Mouse (Mus musculus): ENCODE measurements at regions not wholly inside any gene's neighbourhood (a gene's known extent, or its start where the extent isn't known, plus 50 kb on each side); places are given as distances from the start of the nearest gene placed in this dataset. TPM values are rescaled to one million over a fixed set of nuclear protein-coding genes. Genes with fewer than 3 reads are reported as not detected.

DNA sequence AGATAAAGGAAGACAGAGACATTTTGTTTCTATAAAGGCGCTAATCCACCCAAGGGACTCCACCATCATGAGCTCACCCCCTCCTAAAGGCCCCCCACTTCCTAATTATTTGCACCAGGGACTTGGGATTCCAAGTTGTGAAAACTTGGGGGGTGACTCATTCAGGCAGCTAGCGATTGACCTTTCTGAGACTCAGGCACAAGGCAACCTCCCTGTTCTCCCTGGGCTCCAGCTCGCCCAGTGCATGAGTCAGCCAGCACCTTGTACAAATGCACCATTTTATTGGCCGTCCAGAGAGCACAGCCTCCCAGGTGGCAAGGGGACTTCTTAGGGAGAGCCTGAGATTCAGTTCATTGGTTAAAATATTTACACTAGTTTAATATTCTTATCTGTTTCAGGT, 78.0 kb upstream of the Dio3 start:
- intact Hi-C loops (cut with DNase I) = no loop called here
- DNase-seq (ENCODE audit: low spot score) = no peak

DNA sequence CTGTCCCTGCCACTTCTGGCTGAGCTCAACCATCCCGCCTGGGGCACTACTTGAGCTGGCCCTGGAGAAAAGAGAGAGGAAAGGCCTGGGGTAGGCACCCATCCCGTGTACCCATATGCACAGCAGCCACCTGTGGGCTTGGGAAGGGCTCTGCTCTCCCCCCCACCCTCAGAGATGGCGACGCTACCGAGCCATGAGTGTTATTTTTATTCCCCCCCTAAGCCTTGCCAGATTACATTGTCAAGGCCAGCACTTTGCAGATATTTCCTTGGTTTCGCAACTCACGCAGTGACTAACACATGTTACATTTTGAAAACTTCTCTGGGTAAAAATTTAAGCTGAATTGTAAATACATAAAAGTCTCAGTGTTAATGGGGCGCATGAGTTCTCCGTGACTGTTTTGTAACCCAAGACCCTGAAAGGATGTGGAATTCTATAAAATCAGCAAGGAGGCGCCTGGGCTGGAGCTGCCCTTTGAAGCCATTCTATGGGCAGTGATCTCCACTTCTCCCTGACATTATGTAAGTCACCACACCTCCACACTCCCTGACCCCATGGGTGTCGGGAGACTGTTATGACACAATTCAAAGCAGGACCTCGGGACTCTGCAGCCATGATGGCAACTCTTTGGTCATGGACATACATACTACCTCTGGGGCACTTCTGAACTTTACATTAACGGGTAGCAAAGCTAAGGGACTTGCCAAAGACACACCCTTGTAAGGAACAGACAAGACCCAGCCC, 75.4 kb upstream of the Dio3 start:
- intact Hi-C loops (cut with DNase I) = no loop called here
- DNase-seq (ENCODE audit: low spot score) = no peak

DNA sequence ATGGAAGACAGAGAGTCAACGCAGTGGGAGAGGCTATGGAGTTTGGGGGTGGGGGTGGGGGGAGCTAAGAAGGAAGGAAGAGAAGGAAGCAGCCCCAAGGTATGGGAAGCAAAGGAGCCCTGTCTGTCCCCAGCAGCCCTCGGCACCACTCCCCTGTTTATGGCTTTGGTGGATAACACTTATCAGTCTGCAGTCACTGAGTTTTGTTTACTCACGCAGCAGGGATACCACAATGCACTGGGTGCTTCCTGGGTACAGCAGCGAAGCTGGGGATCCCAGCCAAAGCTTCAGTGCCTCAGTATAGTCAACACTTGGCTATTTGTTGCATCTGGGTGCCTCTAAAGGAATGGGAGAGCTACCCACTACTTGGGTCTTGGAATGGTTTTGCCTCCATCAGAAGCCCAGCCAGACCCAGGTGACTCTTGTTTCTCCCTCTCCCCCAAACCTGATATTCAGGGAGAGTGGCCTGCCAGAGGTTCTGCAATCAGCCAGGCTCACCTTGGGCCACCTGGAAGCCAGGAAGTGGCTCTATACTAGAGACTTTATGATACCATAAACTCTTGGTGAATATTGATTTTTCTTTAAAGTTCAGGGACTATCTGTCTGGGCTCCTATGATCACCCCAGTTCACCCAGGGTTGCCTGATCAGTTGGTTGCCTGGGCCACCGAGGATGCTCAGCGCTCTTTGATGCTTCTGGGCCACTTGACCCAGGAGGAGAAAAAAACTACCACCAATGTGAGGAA, 74.5 kb upstream of the Dio3 start:
- intact Hi-C loops (cut with DNase I) = no loop called here
- DNase-seq (ENCODE audit: low spot score) = no peak

DNA sequence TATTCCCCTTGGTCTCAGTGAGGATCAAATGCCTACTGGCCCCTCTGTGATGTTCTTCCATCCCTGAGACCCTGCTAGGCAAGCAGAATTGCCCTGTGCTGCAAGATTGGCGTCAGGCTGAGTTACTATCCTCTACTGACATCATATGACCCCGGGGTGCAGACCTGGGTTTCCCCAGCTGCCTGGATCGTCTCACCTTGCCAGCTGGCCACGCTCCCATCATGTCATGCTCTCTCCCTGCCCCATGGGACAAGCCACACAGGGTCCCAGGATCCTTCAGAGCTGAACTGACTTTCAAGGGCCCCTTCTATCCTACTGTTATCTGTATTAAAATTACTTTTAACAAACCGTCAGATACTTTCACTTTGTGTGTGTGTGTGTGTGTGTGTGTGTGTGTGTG, 72.6 kb upstream of the Dio3 start:
- intact Hi-C loops (cut with DNase I) = no loop called here
- DNase-seq (ENCODE audit: low spot score) = no peak

DNA sequence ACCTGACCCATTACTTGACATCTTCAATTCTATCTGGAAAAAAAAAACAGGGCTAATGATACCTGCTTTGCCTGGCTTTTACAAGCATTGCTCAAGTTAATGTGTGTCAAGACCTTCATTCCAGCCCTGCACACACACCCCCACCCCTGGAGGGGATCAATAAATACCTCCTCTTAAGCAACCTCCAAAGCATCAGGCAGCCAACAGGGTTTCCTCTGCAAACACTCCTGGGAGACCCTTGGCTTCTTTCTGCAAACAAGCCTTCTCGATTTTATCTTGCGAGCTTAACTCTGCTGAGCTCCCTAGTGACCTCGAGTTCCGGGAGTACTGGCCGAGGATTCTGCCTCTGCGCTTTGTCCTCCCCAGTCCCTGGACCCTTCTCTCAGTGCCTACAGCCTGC, 72.1 kb upstream of the Dio3 start:
- intact Hi-C loops (cut with DNase I) = no loop called here
- DNase-seq (ENCODE audit: low spot score) = no peak

DNA sequence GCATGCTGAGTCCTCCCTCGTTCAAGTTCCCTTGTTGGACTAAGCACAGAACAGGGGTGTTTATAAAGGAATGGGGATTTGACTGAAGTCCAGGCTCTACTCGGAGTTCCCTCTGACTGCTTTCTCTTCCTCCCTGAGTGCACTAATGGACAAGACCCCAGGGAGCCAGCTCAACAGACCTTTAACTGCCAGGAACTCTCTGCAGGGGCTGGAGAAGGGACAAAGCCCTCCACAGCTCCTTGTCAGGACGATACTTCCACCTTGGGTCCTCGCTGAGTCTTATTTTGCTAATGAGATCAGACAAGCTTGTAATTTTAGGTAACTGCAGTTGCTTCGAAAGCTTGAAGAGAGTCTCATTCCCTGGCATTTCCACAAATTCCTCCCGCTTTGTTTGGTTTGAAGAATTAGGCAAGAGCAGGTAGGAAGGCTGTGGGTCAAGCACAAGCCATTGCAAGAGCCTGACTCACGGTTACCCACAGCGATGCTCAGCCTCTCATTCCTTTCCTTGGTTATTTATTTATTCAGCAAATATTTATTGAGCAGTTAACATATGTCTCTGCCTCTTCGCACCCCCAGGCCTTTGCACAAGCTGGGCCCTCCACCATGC, 71.5 kb upstream of the Dio3 start:
- no peak for DNase-seq (ENCODE audit: low spot score)
- intact Hi-C loops (cut with DNase I) = no loop called here

DNA sequence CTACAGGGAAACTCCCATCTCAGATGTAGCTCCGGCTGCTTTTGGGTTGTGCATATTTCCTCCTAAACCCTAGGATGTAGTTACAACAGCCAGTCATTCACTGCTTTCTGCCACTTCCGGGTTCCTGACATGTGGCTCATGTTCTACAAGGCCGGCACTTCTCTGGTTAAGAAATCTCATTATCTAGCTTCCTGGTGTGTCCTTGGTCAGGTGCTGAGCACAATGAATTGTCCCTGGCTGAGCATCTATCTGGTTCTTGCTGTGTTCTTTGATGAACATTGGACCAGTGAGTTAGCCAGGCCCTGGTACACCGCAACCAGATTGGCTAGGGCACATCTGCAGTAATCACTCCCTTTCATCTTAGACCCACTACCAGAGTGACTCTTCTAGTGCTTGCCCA, 66.2 kb upstream of the Dio3 start:
- intact Hi-C loops (cut with DNase I) = no loop called here
- DNase-seq (ENCODE audit: low spot score) = no peak

DNA sequence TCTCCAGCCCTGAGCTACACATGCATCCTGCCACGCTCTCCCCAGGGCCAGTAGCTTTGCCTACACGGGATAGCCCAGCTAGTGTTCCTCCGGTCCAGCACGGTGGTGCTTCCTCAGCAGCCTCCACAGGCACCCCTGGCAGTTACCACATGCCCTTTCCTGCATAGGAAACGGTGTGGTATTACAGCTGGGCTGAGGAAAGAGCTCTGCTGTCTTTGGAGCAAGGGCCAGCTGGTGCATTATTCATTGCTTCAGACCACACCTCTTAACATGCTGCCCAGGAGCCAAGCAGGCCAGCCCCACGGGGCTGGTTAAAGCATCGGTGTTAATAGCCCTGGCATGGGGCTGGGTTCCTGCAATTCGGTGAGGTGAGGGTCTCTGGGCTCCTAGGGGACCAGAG, 64.0 kb upstream of the Dio3 start:
- intact Hi-C loops (cut with DNase I) = no loop called here
- no peak for DNase-seq (ENCODE audit: low spot score)

DNA sequence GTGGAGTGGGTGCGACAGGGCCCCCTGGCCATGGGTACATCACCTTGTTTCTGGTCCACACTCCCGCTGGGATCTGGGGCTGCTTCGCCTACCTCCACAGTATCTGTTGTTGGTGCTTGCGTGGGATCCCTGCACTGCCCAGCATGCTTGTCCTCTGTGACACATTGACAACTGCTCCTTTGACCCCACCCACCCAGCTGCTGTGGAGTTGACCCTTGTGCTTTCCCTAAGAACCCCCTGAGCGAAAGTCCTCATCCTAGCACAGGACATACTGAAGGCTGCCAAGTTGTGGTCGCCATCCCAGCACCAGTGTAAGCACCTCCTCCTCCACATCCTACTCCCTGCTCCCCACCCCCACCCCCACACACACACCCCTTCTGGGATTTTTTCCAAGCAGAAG, 63.6 kb upstream of the Dio3 start:
- intact Hi-C loops (cut with DNase I) = no loop called here
- DNase-seq (ENCODE audit: low spot score) = no peak

DNA sequence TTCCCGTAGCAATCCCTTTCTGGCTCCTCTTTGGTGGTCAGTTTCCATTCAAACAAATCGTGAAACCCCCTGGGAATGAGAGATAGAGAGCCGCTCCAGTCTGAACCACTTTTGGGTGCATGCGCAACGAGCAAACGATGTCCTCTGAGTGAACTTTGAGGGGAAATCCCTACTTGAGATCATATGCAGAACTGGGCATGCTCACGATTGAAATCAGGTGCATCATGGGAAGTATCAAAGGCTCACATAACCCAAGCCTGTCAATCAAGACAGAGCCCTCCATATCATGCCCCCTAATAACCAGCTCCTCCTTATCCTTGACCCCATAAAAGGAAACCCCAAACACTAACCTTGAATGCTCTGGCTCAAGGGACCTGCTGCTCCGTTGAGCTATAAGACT, 59.1 kb upstream of the Dio3 start:
- intact Hi-C loops (cut with DNase I) = no loop called here
- no peak for DNase-seq (ENCODE audit: low spot score)

DNA sequence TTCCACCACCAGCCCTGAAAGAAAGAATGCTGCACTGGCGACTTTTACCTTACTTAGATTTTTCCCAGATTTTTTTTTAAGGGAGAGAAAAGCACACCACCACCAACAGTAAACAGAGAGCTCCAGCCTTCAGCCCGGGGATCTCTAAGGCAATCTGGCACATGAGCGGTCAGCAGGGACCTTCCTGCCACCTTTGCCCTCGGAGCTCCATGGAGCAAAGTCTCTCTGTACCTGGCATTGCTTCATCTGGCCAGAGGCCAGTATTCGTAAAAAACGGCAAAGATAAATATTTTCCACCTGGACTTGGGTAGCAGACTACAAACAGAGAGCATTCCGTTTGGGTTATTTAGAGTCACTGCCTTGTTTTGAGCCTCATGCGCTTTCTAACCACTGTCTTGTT, 58.4 kb upstream of the Dio3 start:
- intact Hi-C loops (cut with DNase I) = no loop called here
- no peak for DNase-seq (ENCODE audit: low spot score)

DNA sequence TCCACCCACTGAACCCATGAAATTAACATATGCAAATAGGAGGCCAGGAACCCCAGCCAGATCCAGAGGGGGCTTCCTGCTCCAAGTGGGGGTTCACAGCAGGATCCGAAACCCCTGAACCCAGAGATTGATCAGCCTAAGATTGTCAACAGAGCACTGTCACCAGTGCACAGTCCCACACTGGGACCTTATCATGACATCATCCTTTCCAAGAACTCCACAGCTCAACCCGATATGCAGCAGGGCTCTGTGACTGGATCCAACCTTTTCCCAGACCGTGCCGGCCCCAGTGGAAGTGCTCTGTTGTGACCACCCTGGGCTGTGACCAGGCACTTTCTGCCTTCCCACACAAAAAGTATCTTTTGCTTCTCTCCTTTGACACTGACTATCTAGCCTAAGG, 57.7 kb upstream of the Dio3 start:
- no peak for DNase-seq (ENCODE audit: low spot score)
- intact Hi-C loops (cut with DNase I) = no loop called here

DNA sequence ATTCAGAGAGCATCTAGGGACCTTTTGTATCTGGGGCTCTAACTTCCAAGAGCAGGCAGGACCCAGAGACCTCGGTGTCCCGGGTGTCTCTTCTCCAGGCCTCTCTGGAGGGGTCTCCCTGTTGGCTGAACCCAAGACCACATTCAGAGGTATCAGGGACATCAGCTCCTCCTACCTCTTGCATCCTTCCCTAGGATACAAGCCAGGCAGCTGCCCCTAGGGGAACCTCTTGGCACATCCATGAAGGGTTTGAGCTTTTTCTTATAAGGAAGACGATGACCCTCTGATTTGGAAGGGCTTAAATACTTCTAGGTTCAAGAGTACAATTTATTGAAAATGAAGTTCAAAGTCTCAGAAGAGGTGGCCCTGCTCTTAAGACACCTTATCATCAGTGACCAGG, 57.2 kb upstream of the Dio3 start:
- no peak for DNase-seq (ENCODE audit: low spot score)
- intact Hi-C loops (cut with DNase I) = no loop called here

DNA sequence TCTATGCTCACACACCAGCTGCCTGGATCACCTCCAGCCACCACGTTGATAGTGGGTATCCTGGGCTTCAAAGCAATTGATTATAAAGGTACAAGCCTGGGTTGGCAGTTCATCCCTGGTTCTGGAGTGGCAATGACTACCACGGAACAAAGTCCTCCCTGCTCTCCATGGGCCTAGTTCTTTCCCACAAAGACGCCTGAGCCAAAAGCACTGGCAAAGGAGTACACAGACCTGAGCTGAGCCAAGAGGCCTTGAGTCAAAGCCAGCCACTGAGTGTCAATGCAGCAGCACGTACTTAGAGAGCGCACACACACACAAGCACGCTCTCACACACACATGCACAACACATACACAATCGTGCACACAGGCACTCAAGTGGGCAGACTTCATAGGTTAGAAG, 54.6 kb upstream of the Dio3 start:
- no peak for DNase-seq (ENCODE audit: low spot score)
- intact Hi-C loops (cut with DNase I) = no loop called here

DNA sequence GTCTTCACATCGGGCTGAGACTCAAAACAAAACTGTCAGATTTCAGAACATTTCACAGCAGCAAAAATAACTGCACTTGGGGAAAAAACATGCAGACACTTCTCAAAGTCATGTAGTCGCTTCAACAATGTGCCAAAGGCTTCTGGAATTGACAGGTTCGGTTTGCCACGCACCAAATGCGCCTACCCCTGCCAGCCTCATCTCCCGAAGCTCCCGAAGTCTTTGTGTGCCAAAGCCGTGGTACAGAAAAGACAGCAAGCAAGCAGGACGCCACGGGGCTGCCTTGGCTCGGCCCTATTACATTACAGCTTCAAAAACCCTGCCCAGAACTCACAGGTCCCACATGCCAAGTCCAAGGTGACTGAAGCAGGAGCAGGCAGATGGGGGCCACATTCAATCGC, 50.9 kb upstream of the Dio3 start:
- DNase-seq (ENCODE audit: low spot score) = no peak
- intact Hi-C loops (cut with DNase I) = no loop called here

Small RNAs in the stretch of these regions (microRNA-seq; reads per million reads assigned to microRNA genes)
- not detected for gene Gm24321
- gene Gm25252 = not detected
- not detected for gene Gm25750
- gene Gm27379 = not detected
- not detected for gene Gm44322
- 21.9 reads per million, percentile 37 among the genes with 10 or more reads in this experiment for gene Mir1193
- gene Mir1197 = not detected
- gene Mir134 = 80.3 reads per million, percentile 54 among the genes with 10 or more reads in this experiment
- 406 reads per million, percentile 73 among the genes with 10 or more reads in this experiment for gene Mir154
- gene Mir299a = not detected
- gene Mir299b = not detected
- gene Mir300 = 32.2 reads per million, percentile 42 among the genes with 10 or more reads in this experiment
- gene Mir3072 = 4.4 reads per million, percentile 10 among the genes with 10 or more reads in this experiment
- 20.6 reads per million, percentile 36 among the genes with 10 or more reads in this experiment for gene Mir323
- gene Mir329 = 32.8 reads per million, percentile 43 among the genes with 10 or more reads in this experiment
- gene Mir369 = 69.5 reads per million, percentile 53 among the genes with 10 or more reads in this experiment
- not detected for gene Mir376a
- 3.3 reads per million, percentile 5 among the genes with 10 or more reads in this experiment for gene Mir376b
- 29.2 reads per million, percentile 42 among the genes with 10 or more reads in this experiment for gene Mir376c
- 5.8 reads per million, percentile 16 among the genes with 10 or more reads in this experiment for gene Mir377
- gene Mir379 = 925 reads per million, percentile 78 among the genes with 10 or more reads in this experiment
- not detected for gene Mir380
- 40.6 reads per million, percentile 47 among the genes with 10 or more reads in this experiment for gene Mir381
- gene Mir382 = 398 reads per million, percentile 72 among the genes with 10 or more reads in this experiment
- gene Mir409 = not detected
- 3.9 reads per million, percentile 8 among the genes with 10 or more reads in this experiment for gene Mir410
- gene Mir411 = 1,396 reads per million, percentile 82 among the genes with 10 or more reads in this experiment
- 10.6 reads per million, percentile 25 among the genes with 10 or more reads in this experiment for gene Mir412
- gene Mir453 = not detected
- gene Mir485 = 75.0 reads per million, percentile 54 among the genes with 10 or more reads in this experiment
- 342 reads per million, percentile 71 among the genes with 10 or more reads in this experiment for gene Mir487b
- 16.1 reads per million, percentile 32 among the genes with 10 or more reads in this experiment for gene Mir494
- gene Mir495 = 4.7 reads per million, percentile 12 among the genes with 10 or more reads in this experiment
- 11.4 reads per million, percentile 26 among the genes with 10 or more reads in this experiment for gene Mir496a
- not detected for gene Mir539
- gene Mir541 = 1,029 reads per million, percentile 79 among the genes with 10 or more reads in this experiment
- 21.9 reads per million, percentile 37 among the genes with 10 or more reads in this experiment for gene Mir543
- gene Mir544 = not detected
- not detected for gene Mir654
- 12.2 reads per million, percentile 28 among the genes with 10 or more reads in this experiment for gene Mir666
- gene Mir667 = 19.4 reads per million, percentile 35 among the genes with 10 or more reads in this experiment
- gene Mir668 = 48.9 reads per million, percentile 49 among the genes with 10 or more reads in this experiment
- 14.4 reads per million, percentile 30 among the genes with 10 or more reads in this experiment for gene Mir679
- gene Mir758 = not detected
- gene Mir882 = not detected

Measured in heart, postnatal 25 days (tissue).